Mouse (Mus musculus): Measurements from ENCODE around the gene Smdt1.
"Not testable (repeated sequence)": the region's sequence is repeated elsewhere in the genome, so short reads cannot be mapped to it uniquely, and the experiment has no call there.

The Smdt1 gene

DNA sequence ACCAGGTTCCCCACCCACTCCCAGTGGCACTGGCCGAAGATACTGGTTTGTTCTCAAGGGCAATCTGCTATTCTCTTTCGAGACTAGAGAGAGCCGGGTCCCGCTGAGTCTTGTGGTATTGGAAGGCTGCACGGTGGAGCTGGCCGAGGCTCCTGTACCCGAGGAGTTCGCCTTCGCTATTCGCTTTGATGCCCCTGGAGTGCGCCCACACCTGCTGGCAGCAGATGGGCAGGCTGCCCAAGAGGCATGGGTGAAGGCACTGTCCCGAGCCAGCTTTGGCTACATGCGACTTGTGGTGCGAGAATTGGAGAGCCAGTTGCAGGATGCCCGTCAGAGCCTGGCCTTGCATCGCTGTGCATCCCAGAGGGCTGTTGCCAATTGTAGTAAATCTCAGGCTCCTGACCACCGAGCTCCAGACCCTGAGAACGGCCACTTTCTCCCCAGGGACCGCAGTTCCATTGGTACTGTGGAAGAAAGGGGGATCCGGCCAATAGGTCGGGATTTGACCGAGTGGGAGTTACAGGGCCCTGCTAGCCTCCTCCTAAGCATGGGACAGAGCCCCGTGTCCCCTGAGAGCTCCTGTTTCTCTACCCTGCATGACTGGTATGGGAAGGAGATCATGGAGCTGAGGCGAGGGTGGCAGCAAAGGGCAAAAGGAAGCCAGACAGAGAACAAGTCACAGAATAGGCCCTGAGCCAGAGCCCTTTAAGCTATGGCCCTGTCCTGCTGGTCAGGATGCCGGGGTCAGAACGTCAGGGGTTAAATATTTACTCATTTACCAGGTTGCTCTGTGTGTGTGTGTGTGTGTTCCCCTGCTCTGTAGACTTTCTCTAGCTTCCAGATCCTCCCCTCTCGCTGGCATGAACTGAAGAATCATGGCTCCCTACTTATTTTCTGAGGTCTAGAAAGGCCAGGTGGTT is 4.9 kb downstream of the Smdt1 start:
- no peak for DNase-seq

- DNase-seq, result no peak
Measured at GRCm38 (mm10) chr15:82344971-82345370, 6.2 kb downstream of the Smdt1 start.

- DNase-seq, result peak; percentile 99
Measured at GRCm38 (mm10) chr15:82345820-82346470, 7.2 kb downstream of the Smdt1 start.

DNA sequence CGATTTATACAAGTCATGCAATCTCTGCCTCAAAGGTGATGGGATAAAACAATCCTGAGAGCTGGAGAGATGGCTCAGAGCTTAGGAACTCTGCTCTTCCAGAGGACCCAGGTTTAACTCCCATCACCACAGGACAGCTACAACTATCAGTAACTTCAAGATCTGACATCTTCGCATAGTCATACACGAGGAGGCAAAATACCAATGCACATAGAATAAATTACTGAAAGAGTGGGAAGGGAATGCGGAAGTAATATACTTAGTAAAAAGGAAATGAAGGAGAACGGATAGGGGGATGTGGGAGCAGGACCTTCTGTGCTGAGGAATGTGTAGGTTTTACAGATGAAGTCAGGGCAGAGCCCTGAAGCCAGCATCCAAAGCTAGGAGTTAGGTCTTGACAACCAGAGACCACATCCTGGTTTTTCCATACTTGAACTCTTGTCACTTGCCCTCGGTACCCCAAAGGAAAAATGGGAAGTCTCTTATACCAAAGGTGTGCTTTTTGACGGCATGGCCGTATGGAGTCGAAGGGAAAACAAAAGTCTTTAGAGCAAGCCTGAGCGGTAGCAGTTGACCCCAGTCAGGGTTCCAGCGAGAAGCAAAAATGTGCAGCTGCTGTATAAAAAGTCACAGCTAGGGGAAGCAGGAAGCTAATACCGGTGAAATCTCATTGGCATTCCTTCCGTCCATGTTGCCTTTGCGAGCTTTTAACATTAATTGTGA is 8.0 kb downstream of the Smdt1 start:
- DNase-seq, result no peak

- no peak for DNase-seq
Measured at GRCm38 (mm10) chr15:82347303-82347676, 8.5 kb downstream of the Smdt1 start.

GRCm38 (mm10) chr15:82347852-82348251 is 9.1 kb downstream of the Smdt1 start:
- DNase-seq, result no peak

DNA sequence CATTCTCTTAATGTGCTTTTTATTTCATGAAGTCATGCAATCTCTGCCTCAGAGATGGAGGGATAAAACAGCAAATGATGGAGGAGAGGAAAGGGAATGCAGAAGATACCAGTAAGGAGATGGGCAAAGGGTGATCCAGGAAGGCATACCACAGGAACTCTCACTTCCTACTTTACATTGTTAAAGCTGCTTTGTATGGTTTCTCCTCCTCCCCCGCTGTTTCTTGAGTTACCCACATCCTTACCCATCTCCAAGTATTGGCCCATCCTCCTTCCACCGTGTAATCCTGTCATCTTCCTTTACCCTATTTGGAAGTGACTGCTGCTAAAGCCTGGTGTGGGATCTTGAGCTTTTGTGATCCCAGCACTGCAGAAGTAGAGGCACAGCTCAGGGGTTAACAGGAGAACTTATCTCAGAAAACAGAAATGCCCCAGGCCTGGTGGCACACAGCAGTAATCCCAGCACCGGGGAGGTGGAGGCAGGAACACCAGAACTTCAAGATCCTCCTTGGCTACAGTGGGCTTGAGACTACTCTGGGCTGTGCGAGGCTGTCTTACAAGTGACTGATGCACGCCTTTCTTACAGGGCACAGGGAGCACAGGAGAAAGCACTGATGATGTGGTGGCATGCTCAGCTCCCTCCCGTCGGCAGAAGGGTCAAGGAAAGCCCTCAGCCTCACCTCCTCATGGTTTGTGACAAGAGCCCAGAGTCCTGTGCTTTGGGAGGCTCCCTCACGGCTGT is 9.7 kb downstream of the Smdt1 start:
- DNase-seq, result no peak

- DNase-seq, result no peak
Measured at GRCm38 (mm10) chr15:82348999-82349341, 10.2 kb downstream of the Smdt1 start.

GRCm38 (mm10) chr15:82350349-82350748 is 11.6 kb downstream of the Smdt1 start:
- no peak for DNase-seq

GRCm38 (mm10) chr15:82351480-82351879 is 12.7 kb downstream of the Smdt1 start:
- no peak for DNase-seq

DNA sequence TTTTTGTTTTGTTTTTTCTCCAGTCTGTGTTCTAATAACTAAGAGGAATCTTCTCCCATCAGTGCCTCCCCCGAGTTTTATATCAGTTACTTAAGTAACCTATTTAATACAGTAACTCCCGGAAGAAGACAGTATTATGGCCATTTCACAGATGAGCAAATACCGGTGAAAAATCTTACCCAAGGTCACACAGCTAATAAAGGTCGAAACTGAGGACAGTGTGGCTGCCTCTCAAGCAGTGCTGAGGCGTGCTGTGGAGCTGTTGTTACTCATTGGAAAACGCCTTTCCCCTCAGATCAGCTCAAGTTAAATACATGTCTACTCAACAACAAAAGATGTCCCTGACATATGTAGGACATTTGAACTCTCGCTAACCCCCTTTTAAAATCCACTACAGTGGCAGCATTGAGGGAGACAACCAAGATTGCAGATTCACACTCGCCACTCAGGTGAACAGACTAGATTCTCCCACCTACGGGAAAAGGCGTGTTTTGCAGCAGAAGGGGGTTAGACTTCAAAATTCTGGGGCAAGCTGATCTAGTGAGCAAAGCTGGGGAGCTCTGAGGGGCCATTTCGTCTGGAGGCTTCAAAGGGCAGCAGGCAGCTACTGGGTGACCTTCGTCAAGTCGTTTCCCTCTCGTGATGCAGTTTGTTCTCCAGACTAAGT is 14.5 kb downstream of the Smdt1 start:
- DNase-seq, result no peak

GRCm38 (mm10) chr15:82353745-82354113 is 15.0 kb downstream of the Smdt1 start:
- no peak for DNase-seq

DNA sequence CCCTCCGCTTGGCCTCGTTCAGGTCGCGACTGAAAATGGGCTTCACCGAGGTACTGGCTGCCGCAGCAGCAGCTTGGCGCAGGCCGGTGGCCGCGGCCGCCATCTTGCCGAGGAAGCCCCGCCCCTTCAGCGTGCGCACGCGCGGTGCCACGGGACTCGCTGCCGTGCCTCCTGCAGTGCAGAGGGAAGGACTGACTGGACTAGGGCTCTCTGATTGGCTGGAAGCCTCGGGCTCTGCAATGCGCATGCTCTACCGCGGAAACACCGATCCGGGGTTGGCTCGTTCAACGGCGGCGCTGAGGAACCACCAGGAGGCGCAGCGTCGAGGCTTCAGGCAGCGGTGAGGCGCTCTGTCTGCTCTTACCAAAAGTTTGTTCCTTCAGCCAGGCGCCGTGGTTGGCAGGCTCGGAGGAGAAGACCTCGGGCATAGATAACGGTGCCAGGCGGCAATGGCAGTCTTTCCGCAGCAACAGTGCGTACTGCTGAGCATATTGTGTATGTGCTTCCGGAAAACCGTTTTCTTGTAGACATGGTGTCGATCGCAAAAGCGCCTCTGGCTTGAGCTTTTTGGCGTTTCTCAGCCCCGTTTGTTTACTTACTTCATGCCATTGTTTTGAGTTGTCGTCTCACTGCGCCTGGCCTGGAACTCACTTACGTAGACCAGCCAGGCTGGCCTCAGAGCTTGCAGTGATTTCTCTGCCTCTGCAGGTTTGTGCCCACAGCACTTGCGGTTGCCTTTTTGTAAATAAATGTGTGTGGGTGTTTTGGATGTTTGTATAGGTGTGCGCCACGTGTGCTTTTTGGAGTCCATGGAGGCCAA is 15.6 kb downstream of the Smdt1 start, which contains the start of gene Ndufa6:
Ndufa6 (minus strand) TSS at position 197 of the 820 bp plus-strand sequence.
- peak; percentile 98 for DNase-seq

DNA sequence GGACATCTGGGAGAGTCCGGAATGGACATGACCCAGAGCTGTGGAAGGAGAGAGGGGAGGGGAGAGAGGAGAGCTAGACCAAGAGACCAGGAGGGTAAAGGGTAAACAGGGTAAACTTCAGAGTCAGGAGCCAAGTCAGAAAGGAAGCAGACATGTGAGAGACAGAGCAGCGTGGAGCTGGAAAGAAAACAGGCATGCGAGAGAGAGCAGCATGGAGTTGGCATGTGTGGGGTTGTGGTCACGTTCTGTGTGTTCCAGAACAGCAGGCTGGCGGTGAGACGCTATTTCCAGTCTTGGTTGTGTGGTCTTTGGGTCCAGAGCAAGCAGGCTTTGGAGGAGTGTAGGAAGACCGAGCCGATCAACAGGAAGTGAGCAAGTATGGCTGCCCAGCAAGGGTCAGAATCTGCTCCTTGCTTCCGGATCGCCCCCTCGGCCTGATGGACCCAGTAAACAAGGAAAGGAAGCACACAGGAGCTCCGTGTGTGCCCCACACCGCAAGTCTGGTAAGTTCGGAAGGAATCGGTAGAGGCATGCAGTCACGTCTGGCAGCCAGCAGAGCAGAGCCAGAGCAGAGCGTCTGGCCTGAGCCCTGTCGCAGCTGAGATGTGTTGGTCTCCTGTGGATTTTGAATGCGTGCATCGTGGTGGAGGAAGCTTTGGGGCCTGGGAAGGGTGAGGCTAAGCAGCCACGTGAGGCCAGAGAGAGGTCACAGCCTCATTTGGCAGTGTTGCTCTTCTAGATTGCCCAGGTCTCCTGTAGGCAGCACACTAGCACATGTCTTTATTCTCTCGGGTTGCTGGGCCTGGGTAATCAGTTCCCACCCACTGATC is 19.9 kb downstream of the Smdt1 start:
- DNase-seq, result no peak

- DNase-seq, result no peak
Measured at GRCm38 (mm10) chr15:82361459-82362018, 22.8 kb downstream of the Smdt1 start.

DNA sequence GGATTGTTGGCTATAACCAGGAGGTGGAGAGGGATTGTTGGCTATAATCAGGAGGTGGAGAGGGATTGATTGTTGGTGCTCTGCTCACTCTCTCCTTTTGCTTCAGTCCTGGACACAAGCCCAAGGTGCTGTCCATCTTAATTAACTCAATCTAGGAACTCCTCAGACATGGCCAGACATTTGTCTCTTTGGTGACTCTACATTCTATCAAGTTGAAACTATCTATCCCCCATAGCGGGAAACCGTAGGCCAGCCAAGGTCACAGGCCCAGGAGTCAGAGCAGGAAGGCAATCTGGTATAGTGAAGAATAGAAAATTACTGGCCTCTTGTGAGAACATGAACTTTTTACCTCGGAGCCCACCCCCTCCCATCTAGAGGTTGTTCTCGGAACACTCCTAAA is 23.5 kb downstream of the Smdt1 start:
- DNase-seq, result no peak

- DNase-seq, result not testable (repeated sequence)
Measured at GRCm38 (mm10) chr15:82363801-82364200, 25.0 kb downstream of the Smdt1 start.

GRCm38 (mm10) chr15:82364561-82364960 is 25.8 kb downstream of the Smdt1 start:
- DNase-seq, result not testable (repeated sequence)

DNA sequence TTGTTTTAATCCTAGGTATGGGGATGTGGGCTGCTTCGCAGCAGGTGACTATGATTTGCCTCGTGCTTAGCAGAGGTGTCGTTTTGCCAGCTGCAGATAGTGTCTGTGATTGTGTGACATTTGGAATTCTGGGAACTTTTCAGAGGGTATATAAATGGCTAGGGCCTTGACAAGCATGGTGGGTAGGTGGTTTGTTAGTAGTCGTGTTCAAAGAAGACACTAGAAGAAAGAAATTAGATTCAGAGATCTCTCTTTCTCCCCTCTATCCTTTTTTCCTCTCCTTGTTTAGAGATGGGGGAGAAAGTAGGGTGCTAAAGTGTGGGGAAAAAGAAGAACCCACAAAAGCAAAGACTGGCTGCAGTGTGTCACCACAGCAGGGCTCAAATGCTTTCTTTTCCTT is 29.4 kb downstream of the Smdt1 start:
- no peak for DNase-seq

GRCm38 (mm10) chr15:82368851-82369250 is 30.1 kb downstream of the Smdt1 start:
- DNase-seq, result no peak
